Mouse (Mus musculus): ENCODE measurements at regions not wholly inside any gene's neighbourhood (a gene's known extent, or its start where the extent isn't known, plus 50 kb on each side); places are given as distances from the start of the nearest gene placed in this dataset.
A peak's percentile ranks its signal among the peaks of the same experiment; 100 is the strongest.

DNA sequence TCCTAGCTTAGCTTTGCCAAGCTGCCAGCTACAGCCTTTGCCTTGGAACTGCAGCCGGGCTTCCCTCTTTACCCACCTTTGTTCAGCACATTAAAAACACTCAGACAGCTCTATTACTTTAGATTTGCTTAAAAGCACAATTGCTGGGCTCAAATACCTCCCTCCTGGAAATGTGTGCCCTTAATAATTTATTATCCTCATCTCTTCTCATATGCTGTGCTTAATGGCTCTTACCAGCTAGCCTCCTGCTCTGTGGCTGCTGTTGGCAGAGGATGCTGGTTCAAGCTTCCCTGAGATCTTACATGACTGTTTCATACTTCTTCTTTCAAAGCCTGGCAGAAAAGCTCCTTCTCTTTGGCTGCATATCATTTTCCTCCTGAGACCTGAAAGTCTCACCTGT is 378.1 kb upstream of the Cdh19 start:
- peaks cover 3% of the 10 kb centered on the region; the same call in 1 of the 2 replicates for H3K4me1 ChIP-seq
- ATAC-seq = 0 out of 2 replicates have a peak, but pooled peaks have one; percentile 16

DNA sequence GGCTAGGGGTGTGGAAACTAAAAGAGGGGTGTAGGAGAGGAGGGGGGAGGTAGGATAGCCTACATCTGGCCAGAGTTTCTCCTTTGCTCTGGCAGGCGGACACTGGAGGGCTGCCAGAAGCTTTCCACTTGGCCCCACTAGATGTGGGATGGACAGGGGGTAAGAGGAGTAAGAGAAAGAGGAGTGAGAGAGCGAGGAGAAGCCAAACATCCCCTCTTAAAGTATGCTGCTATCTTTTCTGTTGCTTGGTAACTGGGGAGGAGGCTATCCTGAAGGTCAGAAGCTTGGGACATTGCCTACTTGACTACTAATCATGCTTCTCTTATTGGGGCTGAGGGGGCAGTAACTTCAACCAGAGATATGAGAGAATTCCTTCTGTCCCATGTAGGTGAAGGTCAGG is 360.5 kb upstream of the Cdh19 start:
- no peak for ATAC-seq
- no peak overlapping the region for H3K4me3 ChIP-seq
- H3K9ac ChIP-seq = no peak overlapping the region
- no peaks in the 10 kb centered on the region for H3K4me1 ChIP-seq
- WGBS = 72% methylated on average over 2 of the region's 2 CpGs
- H3K36me3 ChIP-seq (ENCODE audit: poor library complexity, severe bottlenecking) = no peaks in the 10 kb centered on the region
- H3K27me3 ChIP-seq = no peaks in the 10 kb centered on the region
- H3K27ac ChIP-seq = no peak overlapping the region
- H3K4me2 ChIP-seq = no peak overlapping the region
- H3K9me3 ChIP-seq (replicated peaks) = peaks cover 3% of the 10 kb centered on the region; the same call in 1 of the 2 replicates

More for the DNA sequence above, 378.1 kb upstream of the Cdh19 start:
- Histone ChIP-seq H3K9ac (no peak overlapping the region), H3K36me3 (ENCODE audit: poor library complexity, severe bottlenecking) (no peaks in the 10 kb centered on the region), H3K27me3 (no peaks in the 10 kb centered on the region), H3K27ac (no peak overlapping the region), H3K4me2 (no peak overlapping the region), H3K9me3 (replicated peaks) (no peaks in the 10 kb centered on the region), H3K4me3 (no peak overlapping the region)
- 60% methylated on average over 1 of the region's 1 CpGs for WGBS

DNA sequence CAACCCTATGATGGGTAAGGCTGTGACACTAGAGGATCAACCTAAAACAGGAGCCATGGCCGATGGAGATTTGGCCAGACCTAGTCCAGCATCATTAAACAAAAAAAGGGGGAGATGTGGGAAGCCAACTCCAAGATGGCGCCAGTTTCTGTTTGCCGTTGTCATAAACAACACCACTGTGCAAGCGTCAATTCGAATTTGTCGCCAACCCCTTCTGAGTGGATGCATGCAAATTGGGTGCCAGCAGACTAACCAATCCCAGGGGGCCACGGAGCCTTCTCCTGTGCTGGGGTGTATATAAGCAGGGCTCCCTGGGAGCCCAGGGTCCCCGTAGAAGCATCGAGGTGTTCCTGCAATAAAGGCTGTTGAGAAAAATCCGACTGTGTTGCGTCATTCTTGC is 324.9 kb upstream of the Cdh19 start:
- Histone ChIP-seq H3K36me3 (ENCODE audit: poor library complexity, severe bottlenecking) (no peaks in the 10 kb centered on the region), H3K27me3 (no peaks in the 10 kb centered on the region), H3K9me3 (replicated peaks) (no peaks in the 10 kb centered on the region), H3K4me3 (no peak overlapping the region), H3K4me2 (no peak overlapping the region), H3K27ac (no peak overlapping the region), H3K9ac (no peak overlapping the region), H3K4me1 (no peaks in the 10 kb centered on the region)
- ATAC-seq = no peak
- 90% methylated on average over 11 of the region's 11 CpGs for WGBS

DNA sequence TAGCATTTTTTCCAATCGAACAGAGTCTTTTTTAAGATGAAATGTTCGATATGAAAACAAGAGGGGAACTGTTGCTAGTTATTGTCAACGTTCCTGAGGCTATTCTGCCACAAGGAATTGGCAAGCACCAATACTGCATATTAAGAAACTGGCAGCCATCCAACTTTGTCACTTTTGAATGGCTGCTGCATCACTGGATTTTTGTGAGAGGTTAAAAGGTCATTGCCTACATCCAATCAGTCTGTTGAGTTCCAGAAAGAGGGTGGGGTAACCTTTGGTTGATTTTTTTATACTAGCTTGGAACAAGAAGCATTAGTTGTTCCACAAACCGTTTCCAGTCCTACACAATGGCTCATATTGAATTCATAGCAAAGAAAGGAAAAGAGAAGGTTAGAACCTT is 309.0 kb upstream of the Cdh19 start:
- Histone ChIP-seq H3K4me1 (no peaks in the 10 kb centered on the region), H3K27ac (no peak overlapping the region), H3K27me3 (no peaks in the 10 kb centered on the region), H3K9ac (no peak overlapping the region), H3K36me3 (ENCODE audit: poor library complexity, severe bottlenecking) (no peaks in the 10 kb centered on the region), H3K4me2 (no peak overlapping the region), H3K4me3 (no peak overlapping the region), H3K9me3 (replicated peaks) (no peaks in the 10 kb centered on the region)
- peak; percentile 66 for ATAC-seq
- WGBS = 55% methylated on average over 4 of the region's 4 CpGs

DNA sequence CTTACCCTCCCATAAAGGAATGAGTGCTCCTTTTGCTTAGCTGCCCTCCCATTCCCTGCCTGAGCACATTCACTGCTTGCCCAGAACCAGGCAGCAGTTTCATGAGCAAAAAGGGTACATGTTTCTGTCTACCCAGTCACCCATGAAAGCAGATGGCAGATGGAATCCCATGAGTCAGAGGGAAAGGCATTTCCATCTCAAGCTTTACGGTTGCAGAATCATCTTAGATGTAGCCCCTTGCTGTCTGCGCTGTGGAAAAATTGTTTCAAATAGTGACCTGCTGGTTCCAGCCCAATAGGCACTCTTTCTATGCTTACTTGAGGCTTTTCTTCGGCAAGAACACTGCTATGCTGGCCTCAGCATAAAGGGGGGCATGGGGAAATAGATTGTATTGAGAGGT is 308.5 kb upstream of the Cdh19 start:
- no peaks in the 10 kb centered on the region for H3K9me3 ChIP-seq (replicated peaks)
- no peak overlapping the region for H3K27ac ChIP-seq
- no peak overlapping the region for H3K4me3 ChIP-seq
- WGBS = 71% methylated on average over 3 of the region's 3 CpGs
- ATAC-seq = peak; percentile 70
- H3K9ac ChIP-seq = no peak overlapping the region
- no peaks in the 10 kb centered on the region for H3K27me3 ChIP-seq
- no peak overlapping the region for H3K4me2 ChIP-seq
- H3K36me3 ChIP-seq (ENCODE audit: poor library complexity, severe bottlenecking) = no peaks in the 10 kb centered on the region
- no peaks in the 10 kb centered on the region for H3K4me1 ChIP-seq

DNA sequence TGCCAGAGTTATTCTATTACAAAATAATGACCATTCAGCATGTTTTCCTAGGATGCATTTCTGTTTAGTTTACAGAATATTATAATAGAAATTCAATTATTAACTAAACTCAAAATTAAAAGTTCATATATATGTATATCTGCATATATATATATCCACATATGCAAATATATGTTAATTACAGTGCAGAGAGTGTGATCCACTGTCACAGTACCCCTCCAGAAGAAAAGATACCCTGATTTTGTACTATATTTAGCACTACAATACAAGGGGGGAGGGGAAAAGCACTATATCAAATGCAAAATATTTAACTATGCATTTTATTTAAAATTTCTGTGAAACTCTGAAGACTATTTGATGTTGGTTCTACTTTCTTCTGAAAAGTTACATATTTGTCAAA is 265.4 kb upstream of the Cdh19 start:
- Histone ChIP-seq H3K27me3 (no peaks in the 10 kb centered on the region), H3K4me2 (no peak overlapping the region), H3K4me1 (no peaks in the 10 kb centered on the region), H3K9me3 (replicated peaks) (no peaks in the 10 kb centered on the region), H3K36me3 (ENCODE audit: poor library complexity, severe bottlenecking) (no peaks in the 10 kb centered on the region), H3K9ac (no peak overlapping the region), H3K27ac (no peak overlapping the region), H3K4me3 (no peak overlapping the region)
- 0 out of 2 replicates have a peak, but pooled peaks have one; percentile 57 for ATAC-seq

DNA sequence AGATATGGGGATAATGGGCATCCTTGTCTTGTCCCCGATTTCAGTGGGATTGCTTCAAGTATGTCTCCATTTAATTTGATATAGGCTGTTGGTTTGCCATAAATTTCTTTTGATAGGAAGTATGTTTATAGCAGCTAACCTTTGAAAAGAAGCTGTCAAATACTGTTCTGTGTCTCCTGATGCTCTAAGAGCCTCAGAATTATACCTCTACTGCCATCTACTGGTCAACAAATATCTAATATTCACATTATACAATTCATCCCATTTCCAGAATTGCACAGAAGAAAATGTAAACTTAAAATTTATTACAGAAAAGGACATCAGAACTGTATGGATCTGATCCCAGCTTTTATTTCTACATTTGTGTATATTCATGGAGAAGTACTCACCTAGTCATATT is 265.0 kb upstream of the Cdh19 start:
- WGBS = 51% methylated on average over 1 of the region's 1 CpGs
- ATAC-seq = peak; percentile 93
- no peak overlapping the region for H3K27ac ChIP-seq
- H3K36me3 ChIP-seq (ENCODE audit: poor library complexity, severe bottlenecking) = no peaks in the 10 kb centered on the region
- H3K4me2 ChIP-seq = no peak overlapping the region
- H3K4me3 ChIP-seq = no peak overlapping the region
- no peaks in the 10 kb centered on the region for H3K27me3 ChIP-seq
- H3K4me1 ChIP-seq = no peaks in the 10 kb centered on the region
- no peaks in the 10 kb centered on the region for H3K9me3 ChIP-seq (replicated peaks)
- no peak overlapping the region for H3K9ac ChIP-seq
